Mouse (Mus musculus) liver, embryonic 11.5 days (tissue): ENCODE data around the gene Ptprt. TPM values are rescaled to one million over a fixed set of nuclear protein-coding genes. Genes with fewer than 3 reads are reported as not detected.

Source experiments
- ATAC-seq: fragments of 200-750 bp; cut with Nextera tagmentation; replicated peaks from 2 replicates; pipeline ENCODE4 v1.8.0; 2017; ENCODE audit warnings: moderate number of reproducible peaks, mild to moderate bottlenecking, moderate TSS enrichment, moderate library complexity; ENCODE audit not compliant: low FRiP score
- DNase-seq: peaks from one replicate; pipeline ENCODE4 v3.0.0-alpha.2; 2017; ENCODE audit warnings: low spot score
- H3K27ac ChIP-seq: fragments of 300-500 bp; sonication (generic); 2 replicates; pipeline ENCODE4 v1.5.1; 2014; ENCODE audit warnings: mild to moderate bottlenecking, low read depth, low read length, control low read depth
- H3K27me3 ChIP-seq: fragments of 300-500 bp; sonication (generic); replicated peaks from 2 replicates; pipeline ENCODE4 v1.6.1; 2014; ENCODE audit warnings: low read length, mixed read lengths; ENCODE audit not compliant: control insufficient read depth, insufficient read depth
- H3K36me3 ChIP-seq: fragments of 300-500 bp; sonication (generic); 2 replicates; pipeline ENCODE4 v1.6.1; 2014; ENCODE audit warnings: mild to moderate bottlenecking, low read length, moderate library complexity, mixed read lengths; ENCODE audit not compliant: control insufficient read depth, insufficient read depth
- H3K4me1 ChIP-seq: fragments of 300-500 bp; sonication (generic); replicated peaks from 2 replicates; pipeline ENCODE4 v1.6.1; 2014; ENCODE audit warnings: low read length, mixed read lengths; ENCODE audit not compliant: control insufficient read depth, insufficient read depth
- H3K4me2 ChIP-seq: fragments of 300-500 bp; sonication (generic); 2 replicates; pipeline ENCODE4 v1.6.1; 2014; ENCODE audit warnings: mild to moderate bottlenecking, control low read depth, moderate library complexity
- H3K4me3 ChIP-seq: fragments of 300-500 bp; sonication (generic); 2 replicates; pipeline ENCODE4 v1.5.1; 2014; ENCODE audit warnings: low read depth, low read length, control low read depth
- H3K9ac ChIP-seq: fragments of 300-500 bp; sonication (generic); 2 replicates; pipeline ENCODE4 v1.6.1; 2014; ENCODE audit warnings: low read depth, low read length, control low read depth
- H3K9me3 ChIP-seq: fragments of 300-500 bp; sonication (generic); 2 replicates; pipeline ENCODE4 v1.6.1; 2016; ENCODE audit warnings: low read length, inconsistent platforms, mixed read lengths; ENCODE audit not compliant: control insufficient read depth
- WGBS: fragments of 180-500 bp; shearing (Covaris S2); extraction: QIAGEN DNeasy Blood & Tissue Kit; methylation state at CpG from one replicate; pipeline ENCODE4 v1.1.7; 2014; 5-methylcytosine and 5-hydroxymethylcytosine counted together
- polyA plus RNA-seq: library from polyadenylated mRNA; unstranded; fragments of >200 nt; fragmentation: Nextera tagmentation; extraction: Ambion mirVana; gene quantifications from 2 replicates; pipeline ENCODE4 v1.2.1, GENCODE M21; 2014

Ptprt gene
- polyA plus RNA-seq, 1 experiment from 2014 or later: 0.34 TPM

DNA sequence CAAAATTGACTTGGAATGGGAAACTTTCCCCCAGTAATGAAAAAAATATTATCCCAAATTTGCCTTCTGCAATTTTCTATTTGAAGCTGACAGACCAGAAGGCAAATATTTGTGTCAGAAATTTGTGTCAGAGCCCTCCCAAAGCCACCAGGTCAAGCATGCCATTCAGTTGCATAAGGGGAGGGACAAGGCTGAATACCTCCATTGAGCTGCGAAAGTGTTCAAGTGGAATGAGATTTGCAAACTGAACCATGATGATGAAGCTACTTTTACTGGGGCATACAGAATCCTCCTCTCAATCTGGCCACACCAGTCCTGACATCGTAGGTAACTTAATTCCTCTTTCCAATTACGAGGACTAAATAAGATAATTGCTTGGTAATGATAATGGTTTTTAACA is 780.0 kb downstream of the Ptprt start:
- no peak for DNase-seq
- Histone ChIP-seq H3K9ac (no peak overlapping the region), H3K4me2 (no peak overlapping the region), H3K9me3 (no peaks in the 10 kb centered on the region), H3K4me1 (no peaks in the 10 kb centered on the region), H3K36me3 (no peaks in the 10 kb centered on the region), H3K27me3 (no peaks in the 10 kb centered on the region), H3K4me3 (no peak overlapping the region), H3K27ac (no peak overlapping the region)
- no peak for ATAC-seq
- 84% methylated on average over 3 of the region's 3 CpGs for WGBS

DNA sequence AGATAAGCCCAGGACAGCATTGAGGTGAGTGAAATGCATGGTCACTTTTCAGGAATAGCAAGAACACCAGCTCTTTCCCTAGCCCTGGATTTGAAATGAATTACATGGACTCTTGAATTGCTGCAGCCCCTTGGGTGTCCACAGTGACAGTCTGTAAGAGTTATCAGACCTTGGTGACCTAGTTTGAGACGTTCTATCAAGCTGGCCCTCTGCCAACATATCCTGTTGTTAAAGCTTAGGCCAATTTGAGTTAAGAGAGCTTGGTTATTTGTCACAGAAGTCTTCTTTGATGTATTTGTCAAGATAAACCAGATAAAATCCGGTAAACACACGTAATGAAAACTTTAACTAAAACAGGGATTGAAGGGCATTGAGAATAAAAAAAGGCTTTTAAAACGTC is 795.7 kb downstream of the Ptprt start:
- DNase-seq (no peak), ATAC-seq (no peak)
- Histone ChIP-seq H3K27me3 (no peaks in the 10 kb centered on the region), H3K9ac (no peak overlapping the region), H3K9me3 (no peaks in the 10 kb centered on the region), H3K36me3 (no peaks in the 10 kb centered on the region), H3K27ac (no peak overlapping the region), H3K4me2 (no peak overlapping the region), H3K4me3 (no peak overlapping the region), H3K4me1 (no peaks in the 10 kb centered on the region)
- WGBS: 53% methylated on average over 4 of the region's 4 CpGs

DNA sequence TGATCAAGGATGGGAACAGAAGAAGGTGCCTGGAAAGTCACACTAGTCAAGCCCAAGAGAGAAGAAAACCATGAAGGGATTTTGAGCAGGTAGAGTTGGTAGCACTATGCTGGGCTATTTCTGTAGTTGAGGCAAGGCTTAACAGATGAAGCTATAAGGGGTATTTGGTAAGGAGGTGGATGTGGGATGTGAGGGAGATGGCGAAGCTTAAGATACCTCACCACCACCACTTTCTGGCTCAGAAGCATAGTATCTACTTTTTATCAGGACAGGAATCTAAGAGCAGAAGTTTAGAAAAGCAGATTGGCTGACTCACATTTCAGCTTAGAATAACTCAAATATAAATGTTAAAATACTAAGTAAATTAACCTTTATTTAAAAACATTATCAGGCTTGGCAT is 802.1 kb downstream of the Ptprt start:
- DNase-seq (no peak), ATAC-seq (no peak)
- 85% methylated on average over 1 of the region's 1 CpGs for WGBS
- Histone ChIP-seq H3K36me3 (no peaks in the 10 kb centered on the region), H3K9me3 (no peaks in the 10 kb centered on the region), H3K4me3 (no peak overlapping the region), H3K27ac (no peak overlapping the region), H3K4me2 (no peak overlapping the region), H3K4me1 (no peaks in the 10 kb centered on the region), H3K9ac (no peak overlapping the region), H3K27me3 (no peaks in the 10 kb centered on the region)

DNA sequence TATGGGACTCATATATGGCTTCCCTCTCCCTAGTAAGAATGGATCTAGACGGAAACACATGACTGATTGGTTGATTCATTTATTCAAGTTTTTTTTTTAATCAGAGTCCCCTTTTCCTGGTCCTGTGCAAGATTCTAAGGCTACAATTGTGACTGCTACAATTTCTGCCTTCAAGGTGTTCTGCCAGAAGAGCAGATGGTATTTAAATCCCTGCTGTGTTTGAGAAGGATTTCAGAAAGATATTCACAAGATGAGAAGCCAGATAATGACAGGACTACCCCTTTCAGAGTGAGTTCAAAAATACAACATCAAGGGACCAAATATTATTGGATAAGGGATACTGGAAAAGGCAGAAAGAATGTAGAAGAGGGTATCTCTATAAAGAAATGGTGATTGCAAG is 802.6 kb downstream of the Ptprt start:
- Histone ChIP-seq H3K9ac (no peak overlapping the region), H3K9me3 (no peaks in the 10 kb centered on the region), H3K4me2 (no peak overlapping the region), H3K27me3 (no peaks in the 10 kb centered on the region), H3K4me1 (no peaks in the 10 kb centered on the region), H3K4me3 (no peak overlapping the region), H3K27ac (no peak overlapping the region), H3K36me3 (no peaks in the 10 kb centered on the region)
- DNase-seq: no peak
- WGBS: 72% methylated on average over 1 of the region's 1 CpGs
- ATAC-seq: no peak

DNA sequence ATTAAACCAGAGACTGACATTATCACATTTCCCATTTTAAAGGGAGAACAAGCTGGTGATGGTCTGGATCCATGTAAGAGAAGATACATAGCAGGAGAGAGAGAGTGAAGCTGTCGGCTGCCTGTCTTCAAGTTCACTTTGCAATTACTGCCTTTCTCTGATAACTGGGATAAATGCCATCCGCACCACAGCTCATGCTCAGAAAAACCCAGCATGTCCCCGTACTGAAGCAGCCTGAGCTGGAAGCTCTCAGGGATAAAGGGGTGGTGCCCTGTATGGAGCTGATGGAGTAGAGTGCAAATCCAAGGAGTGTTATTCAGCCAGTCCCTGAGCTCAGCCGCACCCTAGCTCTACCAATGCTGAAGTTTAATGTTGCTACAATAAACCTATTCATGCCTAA is 825.9 kb downstream of the Ptprt start:
- ATAC-seq (no peak), DNase-seq (no peak)
- no peaks in the 10 kb centered on the region for H3K27me3 ChIP-seq
- whole genome bisulfite sequencing: 71% methylated on average over 4 of the region's 4 CpGs
- no peak overlapping the region for H3K27ac ChIP-seq
- no peak overlapping the region for H3K9ac ChIP-seq
- H3K4me3 ChIP-seq: no peak overlapping the region
- no peaks in the 10 kb centered on the region for H3K4me1 ChIP-seq
- H3K9me3 ChIP-seq: no peaks in the 10 kb centered on the region
- H3K4me2 ChIP-seq: no peak overlapping the region
- H3K36me3 ChIP-seq: no peaks in the 10 kb centered on the region

DNA sequence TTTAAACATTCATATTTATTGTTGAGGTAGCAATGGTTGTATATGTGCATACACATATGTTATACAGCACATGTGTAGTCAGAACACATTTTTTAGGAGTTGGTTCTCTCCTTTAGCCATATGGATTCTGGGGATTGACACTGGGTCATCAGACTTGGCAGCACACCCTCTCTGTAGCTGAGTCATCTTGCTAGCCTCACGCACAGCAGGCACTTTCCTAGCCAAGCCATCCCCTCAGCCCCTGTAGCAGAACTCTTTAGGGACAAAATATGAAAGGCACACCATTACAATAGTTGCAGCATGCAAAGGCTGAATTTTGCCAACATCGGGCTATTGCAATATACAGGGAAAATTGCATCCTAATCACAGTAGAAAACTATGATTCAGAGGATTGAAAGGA is 827.1 kb downstream of the Ptprt start:
- H3K27ac ChIP-seq: no peak overlapping the region
- no peaks in the 10 kb centered on the region for H3K36me3 ChIP-seq
- WGBS: 69% methylated on average over 2 of the region's 2 CpGs
- H3K9me3 ChIP-seq: no peaks in the 10 kb centered on the region
- no peaks in the 10 kb centered on the region for H3K4me1 ChIP-seq
- no peak overlapping the region for H3K4me3 ChIP-seq
- ATAC-seq: no peak
- no peak overlapping the region for H3K4me2 ChIP-seq
- no peak overlapping the region for H3K9ac ChIP-seq
- no peaks in the 10 kb centered on the region for H3K27me3 ChIP-seq
- DNase-seq: no peak

DNA sequence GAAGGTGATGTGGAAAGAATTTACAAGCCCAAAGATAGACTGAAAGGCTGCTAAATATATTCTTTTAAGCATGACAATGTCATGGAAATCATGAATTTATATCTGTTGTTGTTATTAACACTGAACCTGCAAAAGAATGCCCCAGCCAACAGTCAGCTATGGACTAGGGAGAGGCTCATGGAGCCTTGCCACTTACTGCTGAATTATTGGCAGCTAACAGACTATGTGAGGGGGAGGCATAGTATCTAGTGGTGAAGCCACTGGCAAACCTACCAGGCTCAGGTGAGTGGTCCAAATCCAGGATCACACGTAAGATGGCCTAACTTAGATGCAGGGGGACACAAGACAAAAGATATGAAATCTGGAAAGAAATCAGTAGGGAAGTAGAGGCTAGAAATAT is 847.6 kb downstream of the Ptprt start:
- ATAC-seq: no peak
- H3K27me3 ChIP-seq: no peaks in the 10 kb centered on the region
- H3K4me2 ChIP-seq: no peak overlapping the region
- H3K27ac ChIP-seq: no peak overlapping the region
- H3K9ac ChIP-seq: no peak overlapping the region
- DNase-seq: no peak
- 72% methylated on average over 1 of the region's 1 CpGs for WGBS
- H3K36me3 ChIP-seq: no peaks in the 10 kb centered on the region
- H3K4me3 ChIP-seq: no peak overlapping the region
- H3K9me3 ChIP-seq: no peaks in the 10 kb centered on the region
- H3K4me1 ChIP-seq: no peaks in the 10 kb centered on the region

DNA sequence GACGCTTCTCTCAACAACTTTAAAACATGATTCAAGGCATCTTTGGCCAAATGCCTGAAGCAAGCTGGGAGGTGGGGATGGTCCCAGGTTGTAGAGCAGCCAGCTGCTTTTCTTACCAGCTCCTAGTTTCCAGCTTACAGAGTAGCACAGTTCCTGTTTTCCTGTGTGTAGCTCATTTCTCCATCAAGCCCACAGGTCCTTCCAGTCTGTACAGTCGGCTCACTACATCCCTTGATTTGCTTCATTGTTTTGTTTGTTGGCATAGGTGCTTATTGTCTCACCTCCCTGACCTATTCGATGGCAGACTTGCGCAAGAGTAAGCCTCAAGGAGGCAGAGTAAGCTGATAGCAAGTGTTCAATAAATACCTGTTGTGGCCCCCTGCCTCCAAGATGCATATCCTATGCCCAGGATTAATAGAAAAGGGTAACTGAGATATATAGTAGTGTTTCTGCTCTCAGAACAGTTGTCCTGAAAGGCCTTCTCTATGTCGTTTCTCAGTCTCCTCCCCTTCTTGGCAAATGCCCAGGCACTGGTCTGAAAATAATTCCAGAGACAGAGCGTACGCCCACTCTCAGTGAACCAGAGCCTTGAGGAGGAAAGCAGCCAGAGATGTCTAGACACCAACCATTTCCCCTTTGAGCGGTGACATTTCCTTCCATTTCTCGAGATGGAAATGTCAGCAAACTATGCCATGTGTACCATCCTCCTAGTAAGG is 852.7 kb downstream of the Ptprt start:
- 81% methylated on average over 9 of the region's 9 CpGs for WGBS
- H3K9ac ChIP-seq: no peak overlapping the region
- no peak for DNase-seq

DNA sequence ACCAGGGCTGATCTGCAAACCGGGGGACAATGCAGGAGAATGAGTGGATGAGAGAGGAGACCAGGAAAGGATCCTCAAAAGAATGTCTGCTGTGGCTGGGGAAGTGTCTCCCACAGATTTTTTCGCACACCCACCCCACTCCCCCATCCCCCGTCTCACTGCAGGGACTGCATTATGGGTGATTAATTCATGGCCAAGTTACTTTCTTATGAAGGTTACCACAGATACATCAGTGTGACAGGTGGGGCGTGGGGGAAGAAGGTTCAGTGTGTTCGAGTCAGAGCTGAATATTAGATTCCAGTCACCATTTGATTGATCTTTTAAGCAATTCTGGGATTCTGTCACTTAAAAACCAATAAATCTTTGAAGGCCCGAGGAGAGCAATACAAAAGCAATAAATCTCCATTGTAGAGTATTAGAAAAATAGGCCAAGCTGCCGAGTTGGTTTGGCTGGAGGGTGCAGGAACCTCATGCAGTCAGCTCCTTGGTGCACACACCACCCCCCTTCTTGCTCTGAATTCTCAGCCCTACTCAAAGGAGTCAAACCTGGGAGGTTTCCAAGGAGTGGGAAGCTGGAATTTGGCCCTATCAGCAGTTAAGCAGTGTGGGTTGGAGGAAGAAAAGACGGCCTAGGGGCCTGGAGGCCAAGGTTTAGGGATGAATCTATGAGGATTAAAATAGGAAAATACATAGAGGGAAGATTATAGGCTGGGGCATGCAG is 854.5 kb downstream of the Ptprt start:
- Histone ChIP-seq H3K27ac (no peak overlapping the region), H3K27me3 (no peaks in the 10 kb centered on the region), H3K36me3 (no peaks in the 10 kb centered on the region), H3K4me1 (no peaks in the 10 kb centered on the region), H3K4me3 (no peak overlapping the region), H3K4me2 (no peak overlapping the region), H3K9me3 (no peaks in the 10 kb centered on the region), H3K9ac (no peak overlapping the region)
- no peak for ATAC-seq
- WGBS: 61% methylated on average over 8 of the region's 8 CpGs
- no peak for DNase-seq

More for the DNA sequence above, 852.7 kb downstream of the Ptprt start:
- Histone ChIP-seq H3K4me2 (no peak overlapping the region), H3K36me3 (no peaks in the 10 kb centered on the region), H3K27ac (no peak overlapping the region), H3K4me1 (no peaks in the 10 kb centered on the region), H3K27me3 (no peaks in the 10 kb centered on the region), H3K4me3 (no peak overlapping the region), H3K9me3 (no peaks in the 10 kb centered on the region)
- ATAC-seq: no peak
